Mouse (Mus musculus) spleen, postnatal 4 days (tissue): ENCODE measurements around the gene Magi1.

Experiments
- DNase-seq, 2 experiments: peaks; one replicate each; pipeline ENCODE4 v3.0.0; 2022; ENCODE audit warnings: low spot score in 2 of 2

Gene Magi1

DNA sequence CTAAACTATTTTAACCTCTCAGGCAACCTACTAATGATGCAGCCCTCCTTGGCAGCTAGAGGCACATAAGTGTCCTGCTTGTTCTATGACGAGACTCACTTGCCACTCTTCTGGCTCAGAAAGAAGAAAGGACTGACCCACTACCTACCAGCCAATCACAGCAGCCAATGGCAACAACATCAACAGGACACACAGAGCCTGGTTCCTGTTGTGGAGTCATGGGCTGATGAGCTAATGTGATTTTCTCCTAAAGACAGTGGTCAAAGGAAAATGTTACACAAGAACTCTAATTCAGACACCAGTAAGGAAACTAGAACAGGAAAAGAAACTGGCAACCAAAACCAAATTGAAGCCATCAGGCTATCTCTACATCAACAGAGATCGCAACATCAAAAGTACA lies 124.5 kb downstream of the Magi1 start:
- no peak for DNase-seq

DNA sequence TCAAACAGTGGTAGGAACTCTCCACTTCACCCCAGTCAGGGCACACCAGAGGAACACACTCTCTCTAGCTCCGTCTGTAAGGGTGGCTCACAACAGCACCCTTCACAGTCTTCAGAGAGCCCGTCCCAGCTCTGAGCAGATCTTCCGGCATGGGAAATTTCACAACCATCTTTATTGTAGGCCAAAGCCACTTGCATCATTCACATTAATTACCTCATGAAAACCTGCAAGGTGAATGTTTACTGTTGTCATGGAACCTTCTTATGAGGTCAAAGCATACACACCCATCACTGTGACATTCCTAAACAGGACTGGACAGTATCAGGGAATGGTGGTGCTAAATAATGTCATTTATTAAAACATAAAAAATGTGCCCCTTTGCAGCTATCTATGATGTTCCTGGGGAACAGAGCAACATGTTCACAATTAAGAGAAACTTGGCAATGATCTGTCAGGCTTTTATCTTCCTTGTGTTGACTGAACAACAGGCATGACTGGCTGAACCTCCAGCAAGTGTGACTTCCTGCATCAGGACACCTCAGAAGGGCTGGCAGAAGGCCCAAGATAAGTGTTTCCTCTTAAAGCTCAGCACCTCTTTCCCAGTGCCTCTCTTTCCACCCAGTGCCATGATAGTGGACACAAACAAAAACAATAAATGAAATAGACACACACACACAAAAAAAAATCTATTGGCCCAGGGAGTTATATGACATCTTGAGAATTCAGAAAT lies 125.4 kb downstream of the Magi1 start:
- DNase-seq = no peak

DNA sequence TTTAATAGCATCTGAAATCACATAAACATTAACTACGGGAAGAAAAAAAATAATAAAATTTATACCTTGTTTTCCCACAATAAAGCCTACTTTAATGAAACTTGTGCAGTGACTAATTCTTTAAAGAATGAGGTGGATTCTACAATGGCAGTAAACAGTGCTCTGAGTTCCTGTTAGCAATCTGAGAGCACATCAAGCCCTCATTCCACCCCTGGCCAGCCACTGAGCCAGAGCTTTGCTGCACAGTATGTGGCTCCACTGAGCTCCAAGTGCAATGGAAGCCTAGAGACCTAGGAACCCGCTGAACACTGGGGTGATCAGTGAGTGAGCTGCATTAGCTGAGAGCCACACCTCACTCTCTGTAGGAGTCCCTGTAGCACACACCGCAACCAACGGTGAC lies 127.7 kb downstream of the Magi1 start:
- no peak for DNase-seq

DNA sequence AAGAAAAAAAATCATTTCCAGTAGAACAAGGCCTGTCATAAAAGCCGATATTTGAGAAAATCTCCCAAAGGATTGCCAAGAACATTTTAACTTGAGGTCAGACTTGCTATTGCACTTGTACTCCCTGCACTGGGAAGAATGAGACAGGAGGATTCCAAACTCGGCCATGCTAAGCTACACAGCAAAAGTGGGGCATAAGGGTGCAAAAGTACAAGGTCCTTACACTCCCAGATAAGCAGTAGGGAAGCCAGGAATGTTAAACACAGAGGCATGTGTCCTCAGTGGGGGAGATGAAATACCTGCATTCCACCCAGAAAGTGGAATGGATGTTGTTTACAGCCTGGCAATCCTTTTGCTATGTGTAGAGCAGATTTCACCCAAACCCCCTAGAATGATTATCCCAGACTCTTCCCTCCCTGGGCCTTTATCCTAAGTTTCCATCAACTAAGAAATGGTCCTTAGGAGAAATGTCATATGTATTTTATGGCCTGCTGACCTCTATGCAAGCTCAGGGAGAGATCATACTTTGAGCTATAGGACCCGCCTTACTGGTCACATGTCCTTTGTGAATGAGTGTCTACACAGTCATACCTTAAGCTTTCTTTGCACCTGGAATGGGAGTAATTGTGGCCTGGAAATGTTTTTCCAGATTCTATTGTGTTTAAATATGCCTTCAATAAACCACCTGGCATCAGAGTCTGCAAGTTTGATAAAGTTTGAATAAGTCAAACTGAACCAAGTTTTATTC lies 128.7 kb downstream of the Magi1 start:
- no peak for DNase-seq

DNA sequence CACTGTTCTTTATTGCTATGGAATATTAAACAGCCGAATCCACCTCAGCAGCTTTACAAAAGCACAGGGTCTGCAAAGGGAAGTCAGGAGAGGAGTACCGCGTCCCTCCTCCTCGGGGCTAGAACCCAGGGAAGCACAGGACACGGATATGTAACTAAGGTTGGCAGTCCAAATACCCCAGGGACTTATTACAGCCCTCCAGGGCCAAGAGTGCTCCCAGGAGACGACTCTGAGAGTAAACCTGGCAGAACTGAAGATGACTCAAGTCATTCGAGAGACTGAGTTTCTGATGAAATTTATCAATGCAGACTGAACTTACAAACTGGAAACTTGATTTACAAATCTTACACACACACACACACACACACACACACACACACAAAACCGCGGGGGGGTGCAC lies 130.8 kb downstream of the Magi1 start:
- DNase-seq = no peak

DNA sequence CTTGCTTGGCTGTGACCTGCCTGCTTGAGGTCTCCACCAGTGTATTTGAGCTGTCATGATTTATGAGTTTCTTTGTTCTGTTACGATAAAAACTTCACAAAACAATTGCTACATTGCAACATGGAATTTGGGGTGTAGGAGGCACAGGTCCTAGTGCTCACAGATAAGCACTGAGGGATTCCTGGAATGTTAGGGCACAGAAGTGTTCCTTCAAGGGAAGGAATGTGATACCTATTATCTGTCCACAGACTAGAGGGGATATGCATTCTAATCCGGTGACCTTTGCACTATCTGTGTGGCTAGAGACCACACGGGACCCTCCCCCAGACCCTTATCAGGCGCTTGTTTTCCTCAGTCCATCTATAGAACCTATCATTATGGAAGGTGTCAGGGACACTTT lies 132.8 kb downstream of the Magi1 start:
- DNase-seq = no peak

DNA sequence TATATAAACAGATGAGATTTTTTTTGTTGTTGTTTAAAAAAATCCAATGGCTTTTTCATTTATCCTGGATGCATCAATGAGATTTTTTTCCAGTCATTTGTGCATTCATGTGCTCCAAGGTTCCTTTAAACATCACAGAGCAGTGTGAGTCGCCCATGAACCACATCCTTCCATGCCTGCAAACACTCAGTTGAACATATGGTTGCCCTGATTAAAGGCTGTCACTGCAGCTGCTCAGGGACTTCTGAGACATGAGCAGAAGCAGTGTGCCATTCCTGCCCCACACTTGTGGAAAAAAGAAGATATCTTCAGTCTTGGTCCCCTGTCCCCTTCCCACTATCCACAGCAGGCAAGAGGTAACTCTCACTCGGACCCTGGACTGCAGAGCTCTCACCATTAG lies 133.9 kb downstream of the Magi1 start:
- DNase-seq = no peak

DNA sequence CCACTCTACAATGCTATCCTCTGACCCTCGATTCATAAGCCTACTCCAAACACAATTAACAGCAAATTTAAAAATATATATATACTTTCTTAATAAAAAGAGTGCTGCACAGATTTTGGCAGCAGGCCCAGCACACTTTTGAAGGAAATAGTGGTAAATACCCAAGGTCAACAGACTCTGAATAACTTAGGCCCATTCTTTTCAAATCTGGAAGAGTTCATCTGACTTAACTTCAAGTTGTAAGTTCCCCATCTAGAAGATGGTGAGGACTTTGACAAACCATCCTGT lies 137.6 kb downstream of the Magi1 start:
- no peak for DNase-seq

DNA sequence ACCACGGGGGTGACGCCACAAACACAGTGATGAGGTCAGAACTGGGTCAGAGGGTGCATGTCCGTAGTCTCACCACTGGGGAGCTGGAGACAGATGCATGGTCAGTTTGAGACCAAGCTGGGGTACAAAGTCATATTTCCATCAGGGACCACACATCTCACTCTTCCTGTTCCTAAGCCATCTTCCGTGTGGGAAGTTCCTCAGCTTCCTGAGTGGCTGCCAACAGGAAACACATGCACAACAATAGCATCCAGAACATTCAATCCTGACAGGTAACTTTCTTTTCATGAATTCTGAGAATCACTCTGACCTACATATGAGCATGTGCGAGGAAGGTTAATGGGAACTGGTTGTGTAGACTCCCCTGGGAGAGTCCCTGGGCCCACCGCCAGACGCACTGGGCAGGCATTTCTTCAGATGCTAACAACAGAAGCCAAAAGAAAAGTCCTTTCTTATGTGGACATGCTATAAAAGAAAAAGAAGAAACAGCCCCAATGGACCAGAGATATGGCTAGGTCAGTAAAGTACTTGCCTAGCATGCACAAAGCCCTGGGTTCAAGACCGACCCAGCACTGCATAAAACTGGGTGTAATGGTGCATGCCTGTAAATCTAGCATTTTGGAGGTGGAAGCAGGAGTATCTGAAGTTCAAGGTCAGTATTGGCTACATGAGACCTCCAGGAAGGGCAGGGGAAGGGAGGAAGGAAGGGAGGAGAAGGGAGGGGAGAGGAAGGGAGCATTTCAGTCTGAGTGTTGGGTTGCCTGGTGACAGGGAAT lies 138.1 kb downstream of the Magi1 start:
- DNase-seq = no peak

DNA sequence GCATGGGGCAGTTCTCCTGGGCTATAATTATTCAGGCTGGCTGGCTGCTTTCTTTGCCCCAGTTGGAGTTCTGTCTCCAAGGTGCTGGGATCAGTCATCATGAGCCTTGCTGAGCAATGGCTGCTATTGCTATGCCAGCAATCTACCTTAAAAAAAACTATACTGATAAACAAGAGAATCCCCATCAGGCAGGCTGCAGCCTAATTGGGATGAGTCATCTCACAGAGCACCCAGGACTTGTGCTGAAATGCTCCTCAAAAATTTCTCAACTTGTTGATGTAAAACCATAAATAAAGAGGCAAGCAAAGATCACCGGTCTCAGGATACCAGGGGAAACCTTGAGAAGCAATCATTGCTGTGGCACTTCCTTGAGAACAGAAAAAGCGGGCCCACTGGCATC lies 141.2 kb downstream of the Magi1 start:
- no peak for DNase-seq

DNA sequence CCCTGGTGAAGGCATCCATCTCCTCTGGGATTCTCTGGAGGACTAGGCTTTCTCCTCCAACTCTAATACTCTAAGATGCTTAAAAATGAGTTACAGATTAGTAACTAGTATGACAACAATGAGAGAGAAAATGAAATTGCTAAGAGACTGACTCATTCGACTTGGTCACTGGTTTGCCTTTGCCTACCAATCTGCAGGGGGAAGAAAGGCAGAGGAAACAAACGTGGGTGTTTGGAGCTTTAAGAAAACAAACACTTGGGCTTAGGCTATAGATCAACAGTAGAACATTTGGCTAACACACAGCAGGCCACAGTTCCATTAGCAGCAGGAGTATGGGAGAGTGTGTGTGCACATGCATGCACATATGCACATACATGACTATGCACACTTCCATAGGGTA lies 142.2 kb downstream of the Magi1 start:
- no peak for DNase-seq

DNA sequence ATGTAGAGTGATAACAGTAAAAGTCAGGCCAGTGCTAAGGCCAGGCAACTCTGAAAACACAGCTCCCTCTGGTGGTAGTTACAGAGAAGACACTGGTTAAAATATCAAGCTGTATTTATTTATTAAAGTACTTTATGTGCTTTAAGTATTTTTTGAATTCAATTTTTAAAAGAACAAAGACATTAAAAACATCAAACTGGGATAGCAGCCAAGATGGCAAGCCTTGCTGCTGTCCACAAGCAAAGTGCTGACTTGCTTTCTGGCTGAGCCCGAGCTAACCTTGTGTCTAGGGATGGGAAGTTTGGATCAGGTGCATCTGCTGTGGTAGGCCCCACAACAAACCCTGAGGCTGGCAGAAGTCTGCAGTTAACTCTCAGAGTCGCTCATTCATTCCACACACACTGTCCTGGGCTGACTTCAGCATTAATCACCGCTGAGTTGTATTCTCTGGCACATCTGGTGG lies 143.7 kb downstream of the Magi1 start:
- DNase-seq = no peak

DNA sequence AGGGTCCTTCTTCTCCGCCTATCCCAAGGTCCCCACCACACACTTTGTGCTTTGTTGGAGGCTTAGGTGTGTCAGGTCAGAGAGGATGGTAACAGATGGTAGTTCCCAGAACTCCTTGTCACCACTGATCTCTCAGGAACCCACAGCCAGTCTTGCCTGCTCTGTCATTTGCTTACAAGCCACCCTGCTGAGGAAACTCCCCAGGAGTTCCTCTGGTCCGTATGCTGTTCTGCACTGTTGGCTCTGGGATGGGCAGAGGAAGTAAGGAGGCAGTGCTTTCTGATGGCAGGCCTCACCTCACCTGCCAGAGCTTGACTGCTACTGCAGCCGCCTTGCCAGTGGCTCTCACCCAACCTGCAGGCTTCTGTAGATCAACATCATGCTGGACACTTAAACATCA lies 147.0 kb downstream of the Magi1 start:
- DNase-seq = no peak

DNA sequence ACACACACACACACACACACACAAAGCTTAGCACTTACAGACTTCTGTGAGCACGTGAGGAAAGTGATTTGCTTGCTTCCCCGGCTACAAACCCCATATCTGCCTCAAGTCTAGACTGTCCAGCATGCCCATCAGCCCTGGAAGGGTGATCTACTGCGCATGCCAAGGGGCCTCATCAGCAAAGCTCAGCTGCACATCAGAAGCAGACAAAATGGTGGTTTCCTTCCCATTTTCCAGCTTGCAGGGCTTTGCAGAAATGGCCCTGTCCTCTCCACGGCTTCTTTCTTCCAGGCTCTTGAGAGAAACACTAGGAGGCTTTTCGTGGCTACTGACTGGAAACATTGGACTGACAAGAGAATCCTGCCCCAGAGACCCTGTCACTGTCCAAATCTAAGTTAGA lies 149.6 kb downstream of the Magi1 start:
- DNase-seq = no peak

DNA sequence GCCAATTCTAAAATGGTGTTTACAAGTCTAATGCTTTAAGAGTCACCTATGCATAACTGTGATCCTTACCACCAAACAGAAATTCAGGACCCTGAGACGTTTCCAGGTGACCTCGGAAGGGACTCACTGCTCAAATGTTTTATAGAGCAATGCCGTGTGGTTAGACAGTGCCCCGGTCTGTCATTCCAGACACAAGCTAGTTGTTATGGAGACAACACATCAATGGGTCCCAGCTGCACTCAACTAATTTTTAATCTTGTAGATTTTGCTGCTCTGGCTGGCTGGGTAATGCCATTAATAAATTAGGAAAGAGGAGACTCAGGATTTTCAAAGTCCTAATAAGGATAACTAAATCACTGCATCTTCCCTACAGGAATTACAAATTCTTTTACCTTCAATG lies 151.7 kb downstream of the Magi1 start:
- DNase-seq = no peak

DNA sequence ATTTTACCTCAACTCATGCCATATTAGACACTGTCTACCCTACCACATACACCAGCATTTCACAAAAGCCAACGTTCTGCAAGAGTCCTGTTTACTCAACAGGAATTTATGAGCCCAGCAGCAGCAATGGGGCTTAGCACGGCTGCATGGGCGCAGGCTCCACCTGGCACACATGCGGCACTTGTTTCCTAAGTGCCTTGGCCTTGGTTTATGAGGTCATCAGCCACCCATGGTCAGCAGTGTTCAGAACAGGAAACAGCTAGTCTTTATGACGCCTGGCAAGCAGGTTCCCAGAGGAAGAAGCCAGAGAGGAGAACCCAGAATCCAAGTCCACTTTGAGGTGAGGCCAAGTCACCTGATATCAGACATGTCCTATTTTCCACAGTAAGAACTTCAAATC lies 153.3 kb downstream of the Magi1 start:
- DNase-seq = no peak

DNA sequence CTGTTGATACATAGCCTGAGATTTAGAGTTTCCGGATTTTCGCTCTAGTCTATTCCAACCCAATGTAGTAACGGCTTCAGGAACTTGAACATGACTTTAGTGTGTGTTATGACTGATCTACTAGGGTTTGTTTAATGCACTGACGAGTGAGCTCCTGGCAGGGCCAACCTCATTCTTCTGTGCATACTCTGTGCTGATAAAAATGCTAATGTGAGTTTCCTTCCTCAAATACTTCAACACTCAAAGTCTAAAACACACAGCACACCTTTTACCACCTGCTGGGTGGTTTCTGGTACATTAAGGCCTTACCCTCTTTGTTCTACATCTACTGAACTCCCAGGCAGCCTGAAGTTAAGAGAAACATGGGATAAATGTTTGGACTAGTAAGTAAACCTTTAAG lies 157.0 kb downstream of the Magi1 start:
- DNase-seq = no peak

DNA sequence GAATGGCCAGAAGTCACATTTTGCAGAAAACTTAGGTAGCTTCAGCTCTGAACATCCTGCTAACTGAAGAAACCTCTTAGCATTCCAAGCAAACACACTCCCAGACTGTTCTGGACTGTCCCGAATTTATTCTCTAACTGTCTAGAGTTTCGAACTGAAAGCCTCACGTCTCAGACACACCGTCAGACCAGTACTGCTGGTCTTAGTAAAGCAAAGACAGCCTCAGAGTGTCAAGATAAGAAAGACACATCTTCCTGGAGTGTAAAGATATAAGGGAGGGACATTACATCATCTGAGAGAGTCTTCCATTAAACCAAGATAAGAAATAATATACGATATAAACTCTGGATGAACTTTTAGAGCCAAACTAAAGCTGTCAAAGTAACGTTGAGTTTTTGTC lies 158.6 kb downstream of the Magi1 start:
- DNase-seq = no peak

DNA sequence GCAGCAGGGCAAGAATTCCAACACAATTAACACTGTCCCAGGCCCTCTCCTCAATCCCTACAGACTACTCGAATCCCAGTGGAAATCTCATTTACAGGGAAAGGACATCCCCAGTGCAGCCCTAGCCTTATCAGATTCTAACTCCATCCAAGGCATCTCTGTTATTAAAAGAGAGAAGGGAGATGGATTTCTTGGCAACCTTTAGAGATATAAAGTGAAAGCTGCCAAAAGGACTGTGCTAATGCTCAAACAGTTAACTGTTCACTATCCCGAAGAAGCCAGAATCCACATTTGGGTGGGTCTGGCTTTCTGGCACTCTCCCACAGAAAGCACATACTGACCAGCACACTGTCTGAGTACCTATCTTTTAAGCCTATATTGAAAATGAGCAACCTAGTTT lies 159.4 kb downstream of the Magi1 start:
- no peak for DNase-seq

DNA sequence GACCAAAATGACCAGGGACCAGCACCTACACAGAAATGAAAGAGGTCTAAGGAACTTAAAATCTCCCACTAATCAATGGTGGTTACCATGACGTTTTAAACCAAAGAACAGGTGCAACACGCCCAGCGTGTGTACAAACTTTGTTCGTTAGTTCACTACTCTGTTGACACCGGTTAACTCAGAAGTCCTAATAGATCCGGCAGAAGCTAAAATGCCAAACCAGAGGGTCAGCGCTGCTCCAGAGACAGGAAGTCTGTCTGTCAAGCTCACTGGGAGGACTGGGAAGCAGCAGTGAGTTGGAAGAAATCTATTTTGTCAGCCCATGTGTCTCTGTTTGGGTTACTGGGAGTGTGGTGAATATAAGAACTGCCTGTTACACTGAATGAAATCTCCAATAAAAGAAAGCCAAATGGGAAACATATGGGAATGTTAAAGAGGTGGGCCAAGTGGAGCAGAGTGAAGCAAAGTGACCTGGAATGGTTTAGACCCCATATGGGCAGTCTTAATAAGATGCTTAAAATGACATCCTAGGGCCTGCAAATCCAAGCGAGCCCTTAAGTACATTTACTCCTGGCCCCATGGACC lies 161.1 kb downstream of the Magi1 start:
- no peak for DNase-seq

DNA sequence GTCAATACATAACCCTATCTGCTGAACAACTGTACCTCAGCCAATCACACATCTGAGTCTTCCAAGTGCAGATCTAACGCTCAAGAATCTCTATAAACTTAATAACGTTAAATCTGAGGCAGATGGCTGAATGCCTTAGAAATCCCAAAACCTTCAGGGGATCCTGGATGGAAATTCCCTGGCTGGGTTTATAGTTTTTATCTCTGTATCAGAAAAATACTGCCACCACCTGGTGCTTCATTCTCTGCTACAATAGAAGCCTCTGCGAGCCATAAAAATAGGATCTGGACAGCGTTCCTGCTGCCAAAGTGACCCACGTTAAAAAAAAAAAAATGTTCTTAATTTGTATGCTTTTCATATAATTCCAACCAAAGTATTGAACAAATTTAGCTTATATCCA lies 162.2 kb downstream of the Magi1 start:
- DNase-seq = no peak
